Mouse (Mus musculus): ENCODE data around the gene Gstp1.

Gene Gstp1

GRCm38 (mm10) chr19:4000949-4001525, 36.7 kb downstream of the Gstp1 start:
- DNase-seq (ENCODE audit: low read depth, low spot score): no peak

DNA sequence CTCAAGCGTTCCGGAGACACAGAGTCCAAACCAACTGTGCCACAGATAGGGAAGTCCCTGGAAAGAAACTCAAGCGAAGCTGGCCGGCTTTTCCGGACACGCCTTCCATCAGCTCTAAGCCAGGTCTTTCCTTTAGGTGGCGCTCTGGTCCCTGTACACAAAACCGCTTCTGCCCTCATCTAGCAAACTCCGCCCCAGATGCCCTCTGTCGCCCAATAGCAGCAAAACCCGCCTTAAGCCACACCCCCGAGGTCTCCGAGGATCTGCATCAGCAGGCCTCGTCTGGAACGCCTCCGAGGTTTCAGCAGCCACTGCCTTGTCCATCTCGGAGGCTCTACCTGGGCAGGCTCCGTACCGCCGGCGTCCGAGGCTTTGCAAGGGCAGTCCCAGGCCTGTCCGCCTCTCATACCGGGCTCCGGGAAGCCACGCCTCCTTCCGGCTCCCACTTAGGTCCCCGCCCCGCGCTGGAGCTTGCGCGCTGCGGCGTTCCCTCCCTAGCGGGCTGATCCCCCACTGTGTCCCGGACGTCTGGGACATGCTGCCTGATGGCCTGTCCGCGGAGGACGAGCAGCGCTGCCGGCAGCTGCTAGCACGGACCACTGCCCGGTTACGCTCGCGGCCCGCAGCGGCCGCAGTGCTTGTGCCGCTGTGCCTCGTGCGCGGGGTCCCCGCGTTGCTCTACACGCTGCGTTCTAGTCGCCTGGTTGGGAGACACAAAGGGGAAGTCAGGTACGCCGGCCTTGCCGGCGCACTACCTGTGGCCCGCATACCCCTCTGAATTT, 37.5 kb downstream of the Gstp1 start, which contains the start of the genes Nudt8 and Gm49405:
Gene Nudt8 (plus strand): TSS at position 462 of the 782 bp plus-strand sequence.
Gene Gm49405 (plus strand): TSS at position 508 of the 782 bp plus-strand sequence.
- peak; percentile 97 for DNase-seq (ENCODE audit: low read depth, low spot score)

DNA sequence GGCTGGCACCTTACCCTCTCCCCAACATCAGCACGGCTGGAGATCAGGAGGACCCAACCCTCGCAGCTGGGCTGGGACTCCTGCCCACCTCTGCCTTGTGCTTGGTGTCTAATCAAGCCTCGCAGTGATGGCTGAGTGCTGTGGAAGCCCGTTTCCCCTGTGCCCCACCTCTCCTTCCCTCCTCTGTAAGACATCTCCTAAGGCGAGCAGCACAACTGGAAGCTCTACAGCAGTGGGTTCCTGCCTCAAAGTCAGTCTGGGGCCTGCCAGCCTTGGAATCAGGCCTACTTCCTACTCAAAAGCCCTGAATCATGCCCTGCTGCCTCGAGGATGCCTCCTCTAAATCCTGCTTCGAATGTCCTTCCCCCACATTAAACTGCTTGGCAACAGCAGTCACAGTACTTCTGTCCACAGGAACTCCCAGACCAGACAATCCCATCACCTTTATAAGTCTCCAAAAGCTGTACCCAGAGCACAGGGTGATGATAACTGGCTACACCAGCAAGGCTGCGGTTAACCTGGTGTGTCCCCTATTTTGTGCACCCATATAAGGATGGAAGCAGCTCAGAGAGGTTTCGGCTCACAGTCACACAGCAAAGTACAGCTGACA, 38.6 kb downstream of the Gstp1 start:
- no peak for DNase-seq (ENCODE audit: low read depth, low spot score)

GRCm38 (mm10) chr19:3998335-3998734, 39.5 kb downstream of the Gstp1 start:
- no peak for DNase-seq (ENCODE audit: low read depth, low spot score)

DNA sequence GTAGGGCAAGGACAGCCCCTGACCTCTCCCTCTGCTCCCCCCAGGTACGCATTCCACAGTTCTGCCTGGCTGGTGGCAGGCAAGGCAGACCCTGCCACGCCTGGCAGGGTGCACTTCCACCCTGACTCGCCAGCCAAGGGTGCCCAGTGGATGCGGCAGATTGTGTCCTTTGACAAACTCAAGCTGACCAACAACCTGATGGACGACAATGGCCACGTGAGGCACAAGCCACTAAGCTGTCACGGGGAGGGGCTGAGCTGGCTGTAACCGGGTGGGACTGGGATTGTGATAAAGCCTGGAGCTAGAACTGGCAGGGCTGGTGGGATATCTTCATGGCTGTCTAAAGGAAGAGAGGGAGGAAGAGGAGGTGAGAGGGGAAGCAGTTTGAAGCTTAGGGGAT, 40.6 kb downstream of the Gstp1 start:
- DNase-seq (ENCODE audit: low read depth, low spot score): no peak

DNA sequence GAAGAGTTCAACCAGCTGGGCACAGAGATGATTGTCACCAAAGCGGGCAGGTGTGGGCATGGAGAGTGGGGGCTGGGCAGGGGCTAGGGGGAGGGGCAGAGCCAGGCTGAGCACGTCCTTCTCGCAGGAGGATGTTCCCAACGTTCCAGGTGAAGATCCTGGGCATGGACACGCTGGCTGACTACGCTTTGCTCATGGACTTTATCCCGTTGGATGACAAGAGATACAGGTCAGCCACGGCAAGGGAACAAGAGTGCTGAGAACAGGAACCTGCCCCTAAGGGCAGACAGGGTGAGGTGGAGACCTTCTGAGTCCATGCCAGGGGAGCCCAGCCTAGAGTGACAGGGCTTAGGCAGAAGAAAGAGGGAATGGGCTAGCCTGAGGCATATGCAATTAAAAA, 41.0 kb downstream of the Gstp1 start:
- DNase-seq (ENCODE audit: low read depth, low spot score): no peak

DNA sequence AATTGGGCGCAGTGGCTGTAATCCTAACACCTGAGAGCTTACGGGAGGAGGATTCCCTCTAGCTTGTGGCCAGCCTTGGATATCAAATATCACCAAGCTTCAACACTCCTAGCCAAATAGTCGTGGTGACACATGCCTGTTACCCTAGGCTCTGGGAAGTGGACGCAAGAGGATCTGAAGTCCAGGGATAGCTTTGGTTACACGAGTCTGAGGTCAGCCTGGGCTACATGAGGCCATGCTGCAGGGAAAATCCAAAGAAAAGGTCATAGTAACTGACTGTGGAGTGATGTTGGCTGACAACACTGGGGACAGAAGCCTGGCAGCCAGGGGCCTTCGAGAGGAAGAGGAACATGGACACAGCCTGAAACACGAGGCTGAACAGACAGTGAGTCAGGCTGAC, 41.7 kb downstream of the Gstp1 start:
- DNase-seq (ENCODE audit: low read depth, low spot score): no peak

DNA sequence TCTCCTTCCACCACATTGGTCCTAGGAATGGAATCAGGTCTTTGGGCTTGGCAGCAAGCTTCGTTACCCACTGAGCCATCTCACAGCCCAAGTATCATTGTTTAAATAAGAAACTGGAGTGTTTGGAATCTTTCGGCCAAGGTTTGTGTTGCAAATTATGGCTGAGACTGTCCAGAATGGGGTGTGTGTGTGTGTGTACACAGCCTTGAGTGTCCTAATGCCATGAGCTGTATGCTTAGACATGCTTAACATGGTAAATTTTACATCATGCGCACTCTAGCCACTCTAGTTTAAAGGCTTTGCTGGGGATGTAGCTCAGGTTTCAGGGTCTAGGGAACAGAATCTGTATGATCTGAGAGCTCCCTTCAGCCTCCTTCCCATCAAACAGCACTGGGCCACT, 42.3 kb downstream of the Gstp1 start:
- DNase-seq (ENCODE audit: low read depth, low spot score): no peak

DNA sequence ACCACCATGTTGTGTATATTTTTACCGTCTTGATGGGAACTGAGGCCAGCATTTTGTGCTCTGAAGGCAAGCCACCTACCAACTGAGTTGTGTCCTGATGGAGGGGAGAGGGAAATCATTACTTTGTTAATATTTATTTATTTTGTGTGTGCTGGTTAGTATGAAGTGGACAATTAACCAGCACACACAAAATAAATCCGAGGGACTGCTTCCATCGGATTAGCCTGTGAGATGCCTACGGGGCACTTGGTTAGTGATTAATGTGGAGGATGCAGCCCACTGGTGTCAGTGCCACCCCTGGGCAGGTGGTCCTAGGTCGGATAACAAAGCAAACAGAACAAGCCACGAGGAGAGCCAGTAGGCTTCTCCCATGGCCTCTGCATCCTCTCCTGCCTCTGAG, 42.9 kb downstream of the Gstp1 start:
- no peak for DNase-seq (ENCODE audit: low read depth, low spot score)

DNA sequence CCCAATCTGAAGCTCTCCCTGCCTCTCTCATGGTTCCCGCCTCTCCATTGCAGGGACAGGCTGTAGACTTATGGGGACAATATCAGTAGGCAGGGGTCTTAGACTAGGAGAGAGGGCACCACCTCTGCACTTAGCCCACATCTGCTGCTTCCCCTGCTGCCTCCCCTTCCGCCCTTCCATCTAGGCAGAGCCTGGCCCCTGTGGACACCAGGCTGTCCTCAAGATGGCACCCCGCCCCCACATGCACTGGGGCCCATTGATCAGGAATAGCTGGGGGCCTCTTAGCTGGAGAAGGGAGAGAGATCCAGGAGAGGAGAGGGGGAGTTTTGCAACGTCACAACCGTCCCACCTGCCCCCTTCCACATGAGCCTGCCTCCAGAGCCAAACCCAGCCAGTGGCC, 45.4 kb downstream of the Gstp1 start, which contains the start of gene Tbx10:
Gene Tbx10 (plus strand): TSS at position 337 of the 400 bp plus-strand sequence.
- DNase-seq (ENCODE audit: low read depth, low spot score): no peak

- no peak for DNase-seq (ENCODE audit: low read depth, low spot score)
Observed at GRCm38 (mm10) chr19:3991966-3992365, 45.8 kb downstream of the Gstp1 start.

GRCm38 (mm10) chr19:3991562-3991961, 46.2 kb downstream of the Gstp1 start:
- no peak for DNase-seq (ENCODE audit: low read depth, low spot score)

GRCm38 (mm10) chr19:3990804-3991203, 47.0 kb downstream of the Gstp1 start:
- DNase-seq (ENCODE audit: low read depth, low spot score): no peak

- no peak for DNase-seq (ENCODE audit: low read depth, low spot score)
Observed at GRCm38 (mm10) chr19:3988750-3989149, 49.0 kb downstream of the Gstp1 start.

GRCm38 (mm10) chr19:3988066-3988465, 49.7 kb downstream of the Gstp1 start:
- no peak for DNase-seq (ENCODE audit: low read depth, low spot score)

DNA sequence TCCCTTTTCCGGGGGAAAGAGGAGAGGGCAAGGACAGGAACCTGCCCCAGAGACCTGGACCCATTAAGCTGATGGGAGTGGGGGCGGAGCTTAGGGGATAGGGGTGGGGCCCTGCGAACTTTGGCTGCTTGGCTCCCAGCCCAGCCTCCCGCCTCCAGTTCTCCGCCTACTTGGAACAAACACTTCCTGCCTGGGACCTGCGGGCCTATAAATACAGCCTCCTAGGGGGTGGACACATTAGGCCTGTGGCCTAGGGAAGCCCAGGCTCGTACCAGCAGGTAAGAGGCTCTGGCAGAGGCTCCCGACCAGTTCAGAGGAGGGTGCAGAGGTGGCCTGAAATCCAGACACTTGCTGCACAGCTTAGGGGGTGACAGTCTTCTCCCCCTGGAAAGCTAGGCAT, 51.5 kb downstream of the Gstp1 start, which contains the start of gene Acy3:
Gene Acy3 (plus strand): TSS at position 237 of the 400 bp plus-strand sequence.
- DNase-seq (ENCODE audit: low read depth, low spot score): no peak

All from telencephalon, adult 2 months (tissue).